Mouse (Mus musculus) lung, embryonic 16.5 days (tissue): ENCODE measurements around the gene Iyd. TPM values are rescaled to one million over a fixed set of nuclear protein-coding genes. Genes with fewer than 3 reads are reported as not detected.

Experiments
- ATAC-seq: fragments of 200-750 bp; cut with Nextera tagmentation; 2 replicates; pipeline ENCODE4 v1.8.0; 2017; ENCODE audit warnings: low read depth, mild to moderate bottlenecking, moderate library complexity
- H3K27ac ChIP-seq: fragments of 300-500 bp; sonication (generic); 2 replicates; pipeline ENCODE4 v1.5.1; 2014; ENCODE audit warnings: mild to moderate bottlenecking, control low read depth, low read length
- H3K27me3 ChIP-seq: fragments of 300-500 bp; sonication (generic); 2 replicates; pipeline ENCODE4 v1.6.1; 2014; ENCODE audit warnings: low read depth, low read length, mixed read lengths; ENCODE audit not compliant: control insufficient read depth, insufficient read depth
- H3K36me3 ChIP-seq: fragments of 300-500 bp; sonication (generic); 2 replicates; pipeline ENCODE4 v1.6.1; 2014; ENCODE audit warnings: low read length; ENCODE audit not compliant: control insufficient read depth, insufficient read depth
- H3K4me1 ChIP-seq: fragments of 300-500 bp; sonication (generic); replicated peaks from 2 replicates; pipeline ENCODE4 v1.6.1; 2014; ENCODE audit warnings: low read length, mixed read lengths; ENCODE audit not compliant: control insufficient read depth, insufficient read depth
- H3K4me2 ChIP-seq: fragments of 300-500 bp; sonication (generic); 2 replicates; pipeline ENCODE4 v1.6.1; 2014; ENCODE audit warnings: low read depth, low read length, control low read depth
- H3K4me3 ChIP-seq: fragments of 300-500 bp; sonication (generic); 2 replicates; pipeline ENCODE4 v1.5.1; 2014; ENCODE audit warnings: mild to moderate bottlenecking, low read length, control low read depth
- H3K9ac ChIP-seq: fragments of 300-500 bp; sonication (generic); 2 replicates; pipeline ENCODE4 v1.6.1; 2014; ENCODE audit warnings: low read length, control low read depth
- H3K9me3 ChIP-seq: fragments of 300-500 bp; sonication (generic); 2 replicates; pipeline ENCODE4 v1.6.1; 2016; ENCODE audit warnings: low read length; ENCODE audit not compliant: control insufficient read depth
- WGBS: fragments of 180-500 bp; shearing (Covaris S2); extraction: QIAGEN DNeasy Blood & Tissue Kit; methylation state at CpG from one replicate; pipeline ENCODE4 v1.1.7; 2014; 5-methylcytosine and 5-hydroxymethylcytosine counted together
- polyA plus RNA-seq: library from polyadenylated mRNA; unstranded; fragments of >200 nt; fragmentation: Nextera tagmentation; extraction: Ambion mirVana; gene quantifications from 2 replicates; pipeline ENCODE4 v1.2.1, GENCODE M21; 2015

Iyd gene
- polyA plus RNA-seq, 1 experiment from 2014 or later, result 2.2 TPM

DNA sequence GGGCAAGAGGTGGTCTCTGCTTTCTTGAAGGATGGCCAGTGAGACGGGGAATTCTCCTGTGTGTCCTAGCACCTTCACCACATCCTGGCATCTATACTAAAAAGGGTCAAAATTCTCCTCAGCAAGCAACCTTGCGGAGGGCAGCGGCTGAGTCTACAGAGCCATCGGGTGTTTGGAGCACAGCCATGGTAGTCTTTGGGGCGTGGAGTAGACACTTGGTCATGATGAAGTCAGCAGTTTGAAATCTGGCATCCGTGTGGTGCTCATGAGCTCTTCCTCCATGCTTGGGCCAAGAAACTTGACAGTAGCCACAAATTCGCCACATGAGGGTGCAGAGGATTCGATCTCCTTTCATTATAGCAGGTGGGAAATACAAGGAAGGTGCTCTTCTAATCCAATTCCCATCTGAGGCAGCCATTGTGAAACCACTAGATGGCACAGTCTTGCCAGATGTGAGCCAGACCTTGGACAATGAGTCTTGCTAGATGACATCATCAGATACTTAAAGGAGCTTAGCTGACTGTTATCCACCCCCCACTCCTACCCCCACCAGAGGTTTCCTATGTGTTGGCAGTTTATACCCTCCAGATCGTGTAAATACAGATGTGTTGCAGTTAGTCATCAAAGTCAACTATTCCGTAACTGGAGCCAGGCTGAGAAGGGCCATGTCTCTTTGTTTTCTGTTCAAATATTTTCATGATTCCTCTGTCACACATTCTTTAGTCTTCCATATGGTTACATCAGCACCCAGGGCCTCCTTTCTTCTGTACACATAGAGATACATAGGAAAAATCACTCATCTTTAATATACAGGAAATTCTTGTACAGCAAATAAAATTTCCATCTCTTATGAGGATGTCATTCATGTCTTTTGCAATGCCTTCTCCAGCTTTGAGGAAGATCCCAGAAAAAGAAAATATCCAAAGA lies 32.9 kb downstream of the Iyd start:
- H3K27ac ChIP-seq, result peak overlapping the region; percentile 22; the same call in 1 of the 2 replicates
- H3K9ac ChIP-seq, result no peak overlapping the region
- 0 out of 2 replicates have a peak, but pooled peaks cover 2% of the 10 kb centered on the region for H3K4me1 ChIP-seq
- H3K4me3 ChIP-seq, result no peak overlapping the region
- ATAC-seq, result peak; percentile 93
- H3K4me2 ChIP-seq, result no peak overlapping the region
- H3K36me3 ChIP-seq, result no peaks in the 10 kb centered on the region
- no peaks in the 10 kb centered on the region for H3K9me3 ChIP-seq
- 49% methylated on average over 10 of the region's 10 CpGs for WGBS
- H3K27me3 ChIP-seq, result no peaks in the 10 kb centered on the region

GRCm38 (mm10) chr10:3573905-3574500 lies 34.0 kb downstream of the Iyd start:
- ATAC-seq, result peak; percentile 32; the same call in 1 of the 2 replicates
- WGBS, result 79% methylated on average over 4 of the region's 4 CpGs
- no peak overlapping the region for H3K4me2 ChIP-seq
- no peak overlapping the region for H3K9ac ChIP-seq
- H3K27ac ChIP-seq, result no peak overlapping the region; the same call in 1 of the 2 replicates
- H3K4me1 ChIP-seq, result 0 out of 2 replicates have a peak, but pooled peaks cover 2% of the 10 kb centered on the region
- no peak overlapping the region for H3K4me3 ChIP-seq
- H3K9me3 ChIP-seq, result no peaks in the 10 kb centered on the region
- no peaks in the 10 kb centered on the region for H3K36me3 ChIP-seq
- H3K27me3 ChIP-seq, result no peaks in the 10 kb centered on the region

DNA sequence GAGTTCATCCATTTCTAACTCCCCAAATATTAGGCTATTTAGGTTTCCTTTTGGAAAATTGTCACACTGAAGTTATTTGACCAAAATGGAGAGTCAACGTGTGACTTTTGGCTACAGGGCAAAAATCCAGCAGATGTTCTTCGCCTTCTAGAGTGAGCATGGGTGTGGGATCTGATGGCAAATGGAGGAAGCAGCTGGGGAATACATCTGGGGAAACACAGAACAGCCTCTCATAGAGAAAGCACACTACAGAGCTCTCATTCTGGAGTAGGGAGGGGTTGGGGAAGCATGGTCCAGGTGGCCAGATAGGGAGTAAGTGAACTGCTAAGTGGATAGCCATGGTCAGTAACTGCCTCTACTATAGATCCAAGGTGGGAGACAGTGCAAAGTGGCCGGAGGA lies 50.6 kb downstream of the Iyd start:
- no peak overlapping the region for H3K4me3 ChIP-seq
- no peaks in the 10 kb centered on the region for H3K36me3 ChIP-seq
- no peaks in the 10 kb centered on the region for H3K27me3 ChIP-seq
- no peak overlapping the region for H3K27ac ChIP-seq
- ATAC-seq, result no peak
- no peak overlapping the region for H3K9ac ChIP-seq
- no peak overlapping the region for H3K4me2 ChIP-seq
- no peaks in the 10 kb centered on the region for H3K9me3 ChIP-seq
- no peaks in the 10 kb centered on the region for H3K4me1 ChIP-seq
- WGBS, result 55% methylated on average over 3 of the region's 3 CpGs

GRCm38 (mm10) chr10:3591790-3592189 lies 51.8 kb downstream of the Iyd start:
- Histone ChIP-seq H3K9ac (no peak overlapping the region), H3K36me3 (no peaks in the 10 kb centered on the region), H3K9me3 (no peaks in the 10 kb centered on the region), H3K27ac (no peak overlapping the region; the same call in 1 of the 2 replicates), H3K4me1 (no peaks in the 10 kb centered on the region), H3K4me3 (no peak overlapping the region), H3K4me2 (no peak overlapping the region), H3K27me3 (no peaks in the 10 kb centered on the region)
- ATAC-seq, result no peak
- 45% methylated on average over 3 of the region's 3 CpGs for WGBS

DNA sequence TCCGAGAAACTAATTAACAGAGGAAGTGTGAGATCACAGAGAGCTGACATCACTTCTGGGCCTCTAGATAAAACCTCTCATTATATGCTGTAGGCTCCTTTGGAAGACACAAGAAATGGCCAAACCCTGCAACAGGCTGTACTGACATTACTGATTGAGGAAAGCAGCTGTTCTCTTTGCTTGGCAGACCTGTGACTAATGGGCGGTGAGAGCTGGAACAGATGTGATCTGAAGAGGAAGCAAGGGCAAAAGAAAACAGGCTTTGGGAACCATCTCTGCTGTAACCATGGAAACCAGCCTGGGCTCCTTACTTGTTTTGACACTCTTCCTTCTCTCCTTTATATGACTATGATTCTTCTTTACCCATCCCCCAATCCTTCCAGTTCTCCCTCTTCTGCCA lies 56.7 kb downstream of the Iyd start:
- no peak for ATAC-seq
- 45% methylated on average over 2 of the region's 2 CpGs for WGBS

DNA sequence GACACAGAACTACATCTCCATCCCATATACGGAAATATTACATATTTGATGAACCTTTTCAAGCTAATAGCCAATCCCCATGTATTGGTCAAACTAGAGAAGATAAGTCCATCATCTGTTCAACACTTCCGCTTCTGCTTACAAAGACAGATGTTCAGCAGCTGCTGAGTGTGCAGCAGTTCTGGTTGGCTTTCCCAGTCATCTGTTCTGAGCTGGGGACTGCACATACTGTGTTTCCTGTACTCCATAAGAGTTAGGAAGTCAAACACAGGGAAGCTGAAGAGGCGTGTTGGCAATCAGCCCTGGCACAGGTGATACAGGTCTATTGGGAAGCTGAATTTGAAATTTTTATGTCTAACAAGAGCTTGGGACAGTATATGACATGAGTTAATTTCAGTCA lies 57.7 kb downstream of the Iyd start:
- H3K9me3 ChIP-seq, result no peaks in the 10 kb centered on the region
- 73% methylated on average over 3 of the region's 3 CpGs for WGBS
- ATAC-seq, result no peak
- no peak overlapping the region for H3K4me3 ChIP-seq
- no peak overlapping the region for H3K4me2 ChIP-seq
- no peak overlapping the region for H3K27ac ChIP-seq
- H3K36me3 ChIP-seq, result no peaks in the 10 kb centered on the region
- H3K27me3 ChIP-seq, result no peaks in the 10 kb centered on the region
- H3K4me1 ChIP-seq, result no peaks in the 10 kb centered on the region
- no peak overlapping the region for H3K9ac ChIP-seq

More for the DNA sequence above, 56.7 kb downstream of the Iyd start:
- H3K36me3 ChIP-seq, result no peaks in the 10 kb centered on the region
- H3K4me2 ChIP-seq, result no peak overlapping the region
- no peak overlapping the region for H3K9ac ChIP-seq
- no peak overlapping the region for H3K4me3 ChIP-seq
- H3K4me1 ChIP-seq, result no peaks in the 10 kb centered on the region
- no peak overlapping the region for H3K27ac ChIP-seq
- no peaks in the 10 kb centered on the region for H3K9me3 ChIP-seq
- no peaks in the 10 kb centered on the region for H3K27me3 ChIP-seq

Other genes starting within 250 kb of the Iyd start
- 125 and 133 TPM in 2 replicates for gene Ppp1r14c, start 174.2 kb upstream of the Iyd start, polyA plus RNA-seq
- gene Plekhg1, start 200.1 kb downstream of the Iyd start, polyA plus RNA-seq, result 11.0 and 11.9 TPM in 2 replicates